Mouse (Mus musculus): ENCODE measurements around the gene Ndufa1.
"Not testable (repeated sequence)": the region's sequence is repeated elsewhere in the genome, so short reads cannot be mapped to it uniquely, and the experiment has no call there.

- TF ChIP-seq CTCF, EP300 (IDR thresholded peaks at IDR 0.05; ENCODE audit: low read depth): not testable (repeated sequence)
Measured at GRCm38 (mm10) chrX:37222158-37222557, 31.2 kb upstream of the Ndufa1 start, which contains the start of gene Rhox1.
